Mouse (Mus musculus): ENCODE data around the gene Tnni3k.

The Tnni3k gene

GRCm38 (mm10) chr3:154949551-154949950 is 105.7 kb downstream of the Tnni3k start:
- DNase-seq (ENCODE audit: low spot score in 2 of 2) = no peak

DNA sequence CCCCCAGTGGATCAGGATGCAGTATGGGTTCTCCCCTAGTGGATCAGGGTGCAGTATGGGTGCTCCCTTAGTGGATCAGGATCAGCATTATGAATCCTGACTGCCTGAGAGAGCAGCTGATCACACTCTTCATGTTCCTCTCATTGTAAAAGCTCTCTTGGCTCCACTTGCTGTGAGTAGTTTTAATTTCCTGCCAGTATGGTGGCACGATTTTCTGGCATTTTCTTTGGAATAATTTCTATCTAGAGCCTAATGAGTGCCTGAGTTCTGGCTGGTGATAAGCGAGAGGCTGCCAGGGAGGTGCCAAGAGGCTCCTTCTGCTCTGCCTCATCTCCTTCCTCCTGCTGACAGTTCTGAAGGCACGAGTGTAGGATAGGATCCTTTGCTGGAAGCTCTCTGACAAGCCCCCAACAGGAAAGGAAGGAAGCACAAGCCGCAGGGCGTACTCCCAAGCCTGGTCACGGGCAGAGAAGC is 109.5 kb downstream of the Tnni3k start:
- no peak for DNase-seq (ENCODE audit: low spot score in 2 of 2)

DNA sequence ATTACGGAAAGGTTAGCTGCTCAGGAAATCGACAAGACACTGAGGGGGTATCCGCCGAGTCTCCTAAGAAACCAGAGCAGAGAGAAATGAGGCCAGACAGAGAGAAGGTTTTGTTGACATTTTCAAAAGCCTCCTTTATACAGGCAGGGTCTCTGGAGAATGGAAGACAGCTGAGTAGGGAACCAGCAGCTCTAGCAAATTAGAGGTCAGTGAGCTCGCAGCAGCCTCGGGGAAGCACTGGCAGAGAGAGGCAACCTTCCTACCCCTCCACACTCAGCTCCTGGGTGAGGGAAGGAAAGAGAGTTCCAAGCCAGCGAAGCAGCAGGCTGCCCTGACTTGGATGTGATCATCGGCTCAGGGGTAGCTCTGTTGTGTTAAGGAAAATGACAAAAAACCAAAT is 127.5 kb downstream of the Tnni3k start:
- DNase-seq (ENCODE audit: low spot score in 2 of 2) = no peak

- DNase-seq (ENCODE audit: low spot score in 2 of 2) = no peak
These were observed 130.3 kb downstream of the Tnni3k start for GRCm38 (mm10) chr3:154924936-154925335.

DNA sequence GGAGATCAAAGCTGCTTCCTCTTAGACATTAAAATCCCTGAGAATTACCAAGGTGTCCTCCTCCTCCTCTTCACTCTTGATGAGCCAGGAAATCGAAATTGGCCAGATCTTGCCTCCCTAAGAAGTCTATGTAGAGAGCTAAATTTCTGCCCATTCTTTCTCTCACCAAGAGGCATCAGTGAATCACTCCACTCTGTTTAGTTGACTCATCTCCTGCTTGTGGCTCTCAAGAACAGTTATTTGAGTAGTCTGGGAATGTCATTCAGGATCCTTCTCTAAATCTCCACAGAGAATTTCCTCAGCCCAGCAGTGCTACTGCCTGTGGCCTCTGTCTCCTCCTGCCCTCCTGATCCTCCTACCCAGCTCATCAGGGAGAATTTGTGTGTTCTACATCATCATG is 139.6 kb downstream of the Tnni3k start:
- DNase-seq (ENCODE audit: low spot score in 2 of 2) = no peak

DNA sequence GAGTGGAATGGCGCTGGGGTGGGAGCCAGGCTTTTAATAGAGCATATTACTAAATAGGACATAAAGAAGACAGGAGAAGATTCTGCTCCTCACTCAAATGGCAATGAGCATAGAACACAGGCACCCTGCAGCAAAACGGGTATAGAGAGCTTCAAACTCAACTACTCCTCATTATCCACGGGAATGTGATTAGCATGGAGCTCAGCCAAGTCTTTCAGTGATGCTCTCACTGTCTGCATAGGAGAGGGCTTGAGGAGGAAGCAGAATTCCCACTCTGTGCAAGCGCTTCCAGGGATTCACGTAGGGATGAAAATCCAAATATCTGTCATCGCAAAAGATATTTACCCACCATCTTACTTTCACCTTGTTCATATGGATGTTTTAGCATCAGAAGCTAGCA is 141.6 kb downstream of the Tnni3k start:
- no peak for DNase-seq (ENCODE audit: low spot score in 2 of 2)

DNA sequence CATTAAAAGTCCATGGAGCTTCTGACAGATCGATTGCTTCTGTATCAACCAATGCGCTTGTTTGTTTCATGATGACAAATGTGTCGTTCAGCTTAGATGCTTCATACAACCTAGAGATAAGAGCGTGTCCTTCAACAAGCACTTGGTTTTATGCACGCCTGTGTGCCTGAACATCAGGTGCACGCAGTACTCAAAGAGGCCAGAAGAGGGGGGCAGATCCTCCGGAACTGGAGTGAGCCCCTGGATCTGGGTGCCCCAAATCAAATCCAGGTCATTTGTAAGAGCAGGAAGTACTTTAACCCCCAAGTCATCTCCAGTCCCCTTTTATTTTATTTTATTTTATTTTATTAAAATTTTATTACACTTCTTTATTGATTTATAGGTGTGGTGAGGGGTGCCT is 158.5 kb downstream of the Tnni3k start:
- no peak for DNase-seq (ENCODE audit: low spot score in 2 of 2)

DNA sequence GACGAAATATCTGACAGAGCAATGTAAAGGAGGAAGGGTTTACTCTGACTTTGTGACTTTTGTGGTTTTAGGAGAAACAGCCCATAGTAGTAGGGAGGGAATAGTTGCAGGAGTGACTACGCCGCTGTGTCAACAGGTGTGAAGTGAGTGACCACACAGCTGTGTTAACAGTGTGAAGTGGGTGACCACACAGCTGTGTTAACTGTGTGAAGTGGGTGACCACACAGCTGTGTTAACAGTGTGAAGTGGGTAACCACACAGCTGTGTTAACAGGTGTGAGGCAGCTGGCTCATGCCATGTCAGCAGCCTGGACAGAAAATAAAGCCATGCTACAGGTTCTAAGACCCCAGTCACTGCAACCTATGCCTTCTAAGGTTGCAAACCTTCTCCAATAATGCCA is 162.0 kb downstream of the Tnni3k start:
- DNase-seq (ENCODE audit: low spot score in 2 of 2) = no peak

DNA sequence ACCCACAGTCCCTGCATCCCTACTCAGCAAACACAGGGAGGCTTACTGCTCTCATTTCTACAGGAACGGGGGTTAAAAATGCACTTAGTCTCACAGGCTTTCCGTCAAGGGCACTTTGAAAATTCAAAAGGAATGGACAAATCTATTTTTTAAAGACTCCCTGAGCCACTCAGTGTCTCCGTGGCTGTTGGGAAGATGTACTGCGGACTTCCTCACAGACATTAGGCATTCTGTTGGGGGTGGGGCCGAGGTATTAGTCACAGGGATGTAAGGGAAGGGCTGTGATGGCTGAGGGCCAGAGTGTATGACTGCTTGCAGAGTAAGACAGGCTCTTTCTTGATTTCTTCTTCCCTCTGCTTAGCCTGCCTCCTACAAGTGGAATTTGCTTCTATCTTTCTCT is 169.8 kb downstream of the Tnni3k start:
- DNase-seq (ENCODE audit: low spot score in 2 of 2) = peak; percentile 51 to 68

DNA sequence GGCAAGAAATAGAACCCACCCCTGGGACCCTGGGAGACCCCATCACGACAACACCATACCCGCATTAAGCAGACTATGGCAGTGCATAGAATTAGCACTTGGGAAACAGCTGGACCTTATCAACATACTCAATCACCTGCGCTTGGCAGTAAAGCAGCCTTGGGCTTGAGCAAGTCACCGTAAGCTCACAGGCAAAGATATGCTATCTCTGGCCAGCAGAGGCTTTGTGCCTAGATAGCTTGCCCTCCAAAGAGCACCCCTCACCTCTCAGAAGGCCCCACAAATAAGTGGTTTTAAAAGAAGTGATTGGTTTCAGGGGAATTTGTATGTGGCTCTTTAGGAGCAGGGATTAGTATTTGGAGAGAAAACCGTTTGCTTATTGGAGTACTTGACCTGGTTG is 170.2 kb downstream of the Tnni3k start:
- DNase-seq (ENCODE audit: low spot score in 2 of 2) = no peak

DNA sequence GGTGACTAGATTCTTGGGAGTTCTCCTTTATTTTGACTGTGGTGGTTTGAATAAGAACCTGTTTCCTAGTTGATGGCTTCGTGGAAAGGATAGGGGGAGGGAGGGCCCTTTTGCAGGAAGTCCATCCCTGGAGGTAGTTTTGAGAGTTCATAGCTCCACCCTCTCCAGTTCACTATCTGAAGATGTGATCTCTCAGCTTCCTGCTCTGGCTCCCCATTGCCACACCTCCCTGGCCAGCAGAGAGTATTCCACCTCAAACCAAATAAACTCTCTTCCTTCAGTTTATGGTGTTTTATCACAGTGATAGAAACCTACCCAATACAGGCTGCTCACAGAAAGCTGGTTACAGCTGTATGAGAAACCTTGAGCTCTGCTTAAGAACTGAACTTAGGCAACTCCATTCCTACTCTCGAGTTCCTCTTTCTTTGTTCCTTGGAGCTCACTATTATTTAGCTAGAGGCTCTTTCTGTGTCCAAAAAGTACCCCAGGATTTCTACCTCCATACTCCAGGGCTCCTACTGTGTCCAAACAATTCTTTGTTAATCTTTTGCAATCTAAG is 173.7 kb downstream of the Tnni3k start:
- DNase-seq (ENCODE audit: low spot score in 2 of 2) = no peak

- no peak for DNase-seq (ENCODE audit: low spot score in 2 of 2)
These were observed 174.7 kb downstream of the Tnni3k start for GRCm38 (mm10) chr3:154880536-154880939.

DNA sequence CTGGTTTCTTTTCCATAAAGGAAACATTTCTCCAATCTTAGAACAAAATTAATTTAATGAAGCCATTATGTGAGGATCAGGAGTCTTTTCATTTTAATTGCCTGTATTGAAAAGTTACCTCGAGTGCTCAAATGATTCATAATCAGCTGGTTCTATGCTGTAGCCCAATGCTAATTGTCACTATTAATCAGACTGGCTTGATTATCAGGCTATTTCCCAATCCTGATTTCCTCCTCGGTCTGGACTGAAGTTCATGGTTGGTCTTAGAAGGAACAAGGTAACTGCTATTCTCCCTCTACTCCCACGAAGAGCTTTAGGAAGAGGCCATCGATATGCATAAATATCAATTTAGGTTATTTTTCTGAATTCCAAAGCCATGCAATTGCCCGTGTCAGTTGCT is 175.1 kb downstream of the Tnni3k start:
- no peak for DNase-seq (ENCODE audit: low spot score in 2 of 2)

GRCm38 (mm10) chr3:154879515-154879914 is 175.7 kb downstream of the Tnni3k start:
- DNase-seq (ENCODE audit: low spot score in 2 of 2) = no peak

- DNase-seq (ENCODE audit: low spot score in 2 of 2) = no peak
These were observed 176.1 kb downstream of the Tnni3k start for GRCm38 (mm10) chr3:154879080-154879479.

DNA sequence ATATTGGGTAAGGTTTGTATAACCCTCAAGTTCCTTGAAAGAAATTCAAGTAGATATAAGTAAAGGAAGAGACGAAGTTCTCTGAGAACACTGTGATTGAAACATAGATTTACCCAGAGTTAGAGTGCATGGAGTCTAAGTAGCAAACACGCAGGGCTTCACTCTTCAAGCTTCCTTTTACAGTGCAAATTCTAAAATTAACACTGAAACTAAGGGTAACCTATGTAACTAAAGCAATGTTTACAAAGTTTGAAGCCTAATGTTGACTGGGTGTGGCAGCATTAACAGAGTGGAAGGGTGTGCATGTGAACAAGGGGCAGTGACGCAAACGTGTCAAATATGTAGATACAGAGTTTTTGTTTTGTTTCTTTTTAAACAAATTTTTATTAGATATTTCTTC is 186.4 kb downstream of the Tnni3k start:
- DNase-seq (ENCODE audit: low spot score in 2 of 2) = no peak

- DNase-seq (ENCODE audit: low spot score in 2 of 2) = no peak
These were observed 193.3 kb downstream of the Tnni3k start for GRCm38 (mm10) chr3:154861921-154862320.

DNA sequence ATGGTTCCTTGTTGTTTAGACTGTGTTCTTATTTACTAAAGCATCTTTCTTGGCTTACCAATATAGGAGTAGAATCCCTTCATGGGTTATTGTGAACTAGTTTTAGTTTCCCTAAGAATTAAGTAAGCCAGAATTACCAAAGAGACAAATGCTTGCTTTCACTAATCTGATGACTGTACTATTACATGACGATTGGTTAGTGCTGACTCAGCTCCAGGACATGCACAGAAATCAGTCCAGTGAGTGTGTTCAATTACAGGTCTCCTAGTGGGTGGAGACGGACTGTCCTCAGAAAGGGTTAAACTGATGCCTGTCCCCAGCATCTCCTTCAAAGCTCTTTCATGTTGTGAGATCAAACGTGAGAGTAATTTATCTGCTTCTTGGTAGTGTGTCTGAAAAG is 195.5 kb downstream of the Tnni3k start:
- no peak for DNase-seq (ENCODE audit: low spot score in 2 of 2)

DNA sequence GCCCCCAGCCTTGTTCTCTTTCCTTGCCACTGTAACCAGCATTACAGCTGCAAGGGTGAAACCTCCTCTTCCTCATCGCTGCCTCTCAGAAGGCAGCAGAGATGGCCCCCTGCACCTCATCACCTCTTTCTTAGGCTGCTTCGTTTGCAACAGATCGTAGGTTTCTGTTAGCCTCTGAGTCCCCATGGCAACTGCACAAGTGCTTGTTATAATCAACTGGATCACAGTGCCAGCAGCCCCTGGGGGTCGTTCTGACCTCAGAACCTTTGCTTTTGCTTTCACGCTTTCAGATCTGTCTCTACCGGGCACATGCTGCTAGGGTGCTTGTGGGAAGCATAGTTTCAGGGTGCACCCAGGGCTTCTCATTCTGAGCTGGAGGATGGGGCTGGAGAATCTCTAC is 201.9 kb downstream of the Tnni3k start:
- DNase-seq (ENCODE audit: low spot score in 2 of 2) = no peak

- DNase-seq (ENCODE audit: low spot score in 2 of 2) = no peak
These were observed 202.9 kb downstream of the Tnni3k start for GRCm38 (mm10) chr3:154852281-154852680.

- DNase-seq (ENCODE audit: low spot score in 2 of 2) = no peak
These were observed 213.0 kb downstream of the Tnni3k start for GRCm38 (mm10) chr3:154842247-154842646.

- no peak for DNase-seq (ENCODE audit: low spot score in 2 of 2)
These were observed 214.1 kb downstream of the Tnni3k start for GRCm38 (mm10) chr3:154841076-154841475.

DNA sequence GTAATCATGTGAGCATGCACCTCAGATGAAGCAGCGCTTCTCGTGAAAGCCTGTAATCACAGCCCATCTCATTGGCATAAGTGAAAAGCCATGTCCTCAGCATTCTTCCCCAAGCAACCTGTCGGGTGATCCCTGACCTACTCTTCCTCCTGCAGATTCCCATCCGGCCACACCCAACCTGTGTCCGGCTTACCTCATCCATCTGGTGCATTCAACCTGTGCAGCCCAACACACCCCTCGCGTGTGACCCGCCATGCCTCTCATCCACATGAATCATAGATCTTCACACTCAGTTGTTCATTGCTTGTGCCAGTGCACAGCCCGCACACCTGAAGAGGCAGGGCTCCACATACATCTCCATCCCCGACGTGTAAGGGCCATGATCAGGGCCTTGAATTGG is 217.3 kb downstream of the Tnni3k start:
- DNase-seq (ENCODE audit: low spot score in 2 of 2) = no peak

- DNase-seq (ENCODE audit: low spot score in 2 of 2) = no peak
These were observed 219.1 kb downstream of the Tnni3k start for GRCm38 (mm10) chr3:154836137-154836536.

All from right cerebral cortex, adult 2 months (tissue).